7 mouse cellular contexts compared by ENCODE assay signal in the genomic region with DNA sequence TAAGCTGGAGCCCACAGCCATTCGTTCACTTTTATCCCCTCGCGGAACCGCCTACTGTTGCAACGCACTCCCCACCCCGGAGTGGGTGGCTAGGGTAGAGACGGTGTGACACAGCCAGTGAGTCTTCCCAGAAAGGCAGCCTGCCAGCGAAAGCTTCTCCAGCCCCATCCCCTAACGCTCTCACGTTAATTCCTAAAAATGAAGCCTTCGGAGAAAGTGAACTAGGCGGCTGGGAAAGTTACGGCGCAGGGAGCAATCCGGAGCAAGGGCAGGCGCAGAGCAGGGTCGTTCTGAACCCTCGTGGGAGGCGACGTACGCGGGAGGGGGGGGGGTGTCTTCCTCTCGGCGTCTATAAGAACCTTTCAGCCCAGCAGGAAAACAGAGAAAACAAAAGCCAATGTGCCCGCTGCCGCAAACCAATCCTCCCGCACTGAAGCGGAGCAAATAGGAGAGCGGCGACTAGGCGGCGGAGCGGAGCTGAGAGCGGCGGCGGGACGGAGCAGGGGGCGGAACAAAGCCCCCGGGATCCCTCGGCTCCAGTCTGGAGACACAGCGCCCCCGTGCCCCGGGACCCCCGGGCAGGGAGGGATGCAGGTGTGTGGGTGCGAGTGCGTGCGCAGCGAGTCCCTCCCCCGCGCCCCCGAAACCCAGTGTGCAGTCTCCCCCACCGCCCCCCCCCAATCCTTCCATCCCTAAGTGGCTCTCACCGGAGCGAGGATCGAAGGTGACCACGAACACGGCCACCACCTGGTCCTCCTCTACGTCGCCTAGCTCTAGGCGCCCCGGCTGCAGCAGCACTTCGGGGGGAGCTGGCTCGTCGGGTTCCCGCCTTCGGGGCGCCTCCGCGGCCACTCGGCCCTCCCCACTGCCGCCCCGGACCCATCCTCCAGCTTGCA. TPM values are rescaled to one million over a fixed set of nuclear protein-coding genes. Genes with fewer than 3 reads are reported as not detected.
DNase-seq lines count a peak whose midpoint lies in the region; ATAC-seq and TF ChIP-seq lines count a peak whose summit lies in the region.

No protein-coding gene starts in this region.

- no peaks in the 10 kb centered on the region for H3K27me3 ChIP-seq in hindbrain, postnatal 0 days (ENCODE audit: insufficient read depth, low read length)
- peaks cover 13% of the 10 kb centered on the region for H3K27me3 ChIP-seq in megakaryocyte, embryonic 14.5 days (replicated peaks)

- ATAC-seq in frontal cortex, adult (ENCODE audit: low TSS enrichment), result peak; percentile 40
- peak; percentile 64 for ATAC-seq in hindbrain, postnatal 0 days

- WGBS in hindbrain, postnatal 0 days, result under 1% methylated on average over 63 of the region's 72 CpGs

- H3K9me3 ChIP-seq in hindbrain, postnatal 0 days (ENCODE audit: low read length), result no peaks in the 10 kb centered on the region
- H3K9me3 ChIP-seq in megakaryocyte, embryonic 14.5 days, result no peaks in the 10 kb centered on the region

- peak overlapping the region; percentile 92 for H3K9ac ChIP-seq in hindbrain, postnatal 0 days (replicated peaks; ENCODE audit: low read length)

- peak overlapping the region; percentile 79 for H3K4me2 ChIP-seq in hindbrain, postnatal 0 days (ENCODE audit: low read depth, low read length)

- peak overlapping the region; percentile 88 for H3K27ac ChIP-seq in hindbrain, postnatal 0 days

- peak overlapping the region; percentile 88 for H3K4me3 ChIP-seq in hindbrain, postnatal 0 days (ENCODE audit: low read length)
- H3K4me3 ChIP-seq in megakaryocyte, embryonic 14.5 days (replicated peaks), result peak overlapping the region; percentile 97

- peak; percentile 59 for DNase-seq in R1 (ENCODE audit: low read depth, low spot score)
- peak; percentile 74 to 77 for DNase-seq in cerebellum, adult 18-20 months
- DNase-seq in hindbrain, postnatal 0 days (ENCODE audit: low spot score), result peak; percentile 72
- peak; percentile 69 to 78 for DNase-seq in left cerebral cortex, postnatal 14 days (ENCODE audit: low spot score in 2 of 2)
- DNase-seq in right cerebral cortex, postnatal 36 days (ENCODE audit: low spot score in 2 of 2), result peak; percentile 68 to 84

- TF ChIP-seq CTCF in hindbrain, postnatal 0 days (IDR thresholded peaks at IDR 0.05; ENCODE audit: low read depth), result peak; percentile 39

- intact Hi-C loops in left cerebral cortex, postnatal 14 days (cut with DNase I), result loop anchor here (5.0 kb wide), 1 partner anchor 37 kb away; the partner anchor contains the start of gene Ssbp1

- peaks cover 10% of the 10 kb centered on the region for H3K4me1 ChIP-seq in hindbrain, postnatal 0 days (ENCODE audit: insufficient read depth, low read length)
- peaks cover 70% of the 10 kb centered on the region for H3K4me1 ChIP-seq in megakaryocyte, embryonic 14.5 days

- no peaks in the 10 kb centered on the region for H3K36me3 ChIP-seq in hindbrain, postnatal 0 days (ENCODE audit: insufficient read depth, low read length)
- H3K36me3 ChIP-seq in megakaryocyte, embryonic 14.5 days (replicated peaks; ENCODE audit: low read length), result no peaks in the 10 kb centered on the region

RNA-seq across cellular contexts. Expression of gene E330009J07Rik, which starts 0.5 kb away (rescaled TPM):
- total RNA-seq in hindbrain, postnatal 0 days (2014; rRNA removed), result 28.0 and 29.1 TPM in 2 replicates
- 9.9 and 12.8 TPM in 2 replicates for polyA plus RNA-seq in hindbrain, postnatal 0 days (2015; fragmentation: Nextera tagmentation; extraction: Ambion mirVana)
- 10 to 100 TPM; 38.6 to 45.2 TPM for total RNA-seq in left cerebral cortex, postnatal 14 days (2021)
- 0.12 TPM in 1 of 2 replicates, not detected in the other for polyA plus RNA-seq in megakaryocyte, embryonic 14.5 days (2012; ENCODE audit: insufficient read depth, low replicate concordance)

RNA-seq across cellular contexts. Expression of gene Wee2, which starts 3.5 kb away (rescaled TPM):
- total RNA-seq in hindbrain, postnatal 0 days (2014; rRNA removed), result 0.10 TPM in 1 of 2 replicates, not detected in the other
- 0.18 and 0.28 TPM in 2 replicates for polyA plus RNA-seq in hindbrain, postnatal 0 days (2015; fragmentation: Nextera tagmentation; extraction: Ambion mirVana)
- not detected for total RNA-seq in left cerebral cortex, postnatal 14 days (2021)
- polyA plus RNA-seq in megakaryocyte, embryonic 14.5 days (2012; ENCODE audit: insufficient read depth, low replicate concordance), result 0.57 TPM in 1 of 2 replicates, not detected in the other

RNA-seq across cellular contexts. Expression of gene Ssbp1, which starts 35.8 kb away (rescaled TPM):
- 9.1 and 11.2 TPM in 2 replicates for total RNA-seq in hindbrain, postnatal 0 days (2014; rRNA removed)
- 82.5 and 90.6 TPM in 2 replicates for polyA plus RNA-seq in hindbrain, postnatal 0 days (2015; fragmentation: Nextera tagmentation; extraction: Ambion mirVana)
- 10 to 100 TPM; 31.8 to 37.1 TPM for total RNA-seq in left cerebral cortex, postnatal 14 days (2021)
- polyA plus RNA-seq in megakaryocyte, embryonic 14.5 days (2012; ENCODE audit: insufficient read depth, low replicate concordance), result 7.4 and 12.6 TPM in 2 replicates

RNA-seq across cellular contexts. Expression of gene Tas2r137, which starts 55.6 kb away (rescaled TPM):
- total RNA-seq in hindbrain, postnatal 0 days (2014; rRNA removed), result not detected in 2 replicates
- polyA plus RNA-seq in hindbrain, postnatal 0 days (2015; fragmentation: Nextera tagmentation; extraction: Ambion mirVana), result not detected in 2 replicates
- total RNA-seq in left cerebral cortex, postnatal 14 days (2021), result not detected
- polyA plus RNA-seq in megakaryocyte, embryonic 14.5 days (2012; ENCODE audit: insufficient read depth, low replicate concordance), result not detected in 2 replicates

RNA-seq across cellular contexts. Expression of gene Tas2r108, which starts 57.9 kb away (rescaled TPM):
- total RNA-seq in hindbrain, postnatal 0 days (2014; rRNA removed), result not detected in 2 replicates
- polyA plus RNA-seq in hindbrain, postnatal 0 days (2015; fragmentation: Nextera tagmentation; extraction: Ambion mirVana), result not detected in 2 replicates
- total RNA-seq in left cerebral cortex, postnatal 14 days (2021), result not detected
- not detected in 2 replicates for polyA plus RNA-seq in megakaryocyte, embryonic 14.5 days (2012; ENCODE audit: insufficient read depth, low replicate concordance)

Comparison
In these comparisons a context has a peak if more than half of its experiments do, and no peak if none do; other contexts are left out.
1. Peak in every context shown above with its lines: DNase-seq, ATAC-seq, H3K4me3 ChIP-seq and H3K27ac ChIP-seq.